Mouse (Mus musculus) liver, embryonic 12.5 days (tissue): ENCODE measurements at regions not wholly inside any gene's neighbourhood (a gene's known extent, or its start where the extent isn't known, plus 50 kb on each side); places are given as distances from the start of the nearest gene placed in this dataset.
"Not testable (repeated sequence)": the region's sequence is repeated elsewhere in the genome, so short reads cannot be mapped to it uniquely, and the experiment has no call there.

Experiments used
- ATAC-seq: fragments of 200-750 bp; cut with Nextera tagmentation; 2 replicates; pipeline ENCODE4 v1.8.0; 2017; ENCODE audit warnings: moderate number of reproducible peaks, mild to moderate bottlenecking, moderate library complexity
- H3K27ac ChIP-seq: fragments of 300-500 bp; sonication (generic); 2 replicates; pipeline ENCODE4 v1.5.1; 2016; ENCODE audit warnings: mild to moderate bottlenecking
- H3K27me3 ChIP-seq: fragments of 300-500 bp; sonication (generic); replicated peaks from 2 replicates; pipeline ENCODE4 v1.6.1; 2016; ENCODE audit warnings: mild to moderate bottlenecking, moderate library complexity
- H3K36me3 ChIP-seq: fragments of 300-500 bp; sonication (generic); 2 replicates; pipeline ENCODE4 v1.6.1; 2016; ENCODE audit warnings: mild to moderate bottlenecking, moderate library complexity
- H3K4me1 ChIP-seq: fragments of 300-500 bp; sonication (generic); 2 replicates; pipeline ENCODE4 v1.6.1; 2016
- H3K4me2 ChIP-seq: fragments of 300-500 bp; sonication (generic); 2 replicates; pipeline ENCODE4 v1.6.1; 2016; ENCODE audit warnings: mild to moderate bottlenecking, moderate library complexity
- H3K4me3 ChIP-seq: fragments of 300-500 bp; sonication (generic); 2 replicates; pipeline ENCODE4 v1.5.1; 2016; ENCODE audit warnings: mild to moderate bottlenecking, moderate library complexity
- H3K9ac ChIP-seq: fragments of 300-500 bp; sonication (generic); 2 replicates; pipeline ENCODE4 v1.6.1; 2016; ENCODE audit warnings: mild to moderate bottlenecking, moderate library complexity
- H3K9me3 ChIP-seq: fragments of 300-500 bp; sonication (generic); replicated peaks from 2 replicates; pipeline ENCODE4 v1.6.1; 2016; ENCODE audit warnings: mild to moderate bottlenecking, moderate library complexity
- WGBS: fragments of 180-500 bp; shearing (Covaris S2); methylation state at CpG from one replicate; pipeline ENCODE4 v1.1.7; 2016; ENCODE audit not compliant: insufficient replicate concordance; 5-methylcytosine and 5-hydroxymethylcytosine counted together

DNA sequence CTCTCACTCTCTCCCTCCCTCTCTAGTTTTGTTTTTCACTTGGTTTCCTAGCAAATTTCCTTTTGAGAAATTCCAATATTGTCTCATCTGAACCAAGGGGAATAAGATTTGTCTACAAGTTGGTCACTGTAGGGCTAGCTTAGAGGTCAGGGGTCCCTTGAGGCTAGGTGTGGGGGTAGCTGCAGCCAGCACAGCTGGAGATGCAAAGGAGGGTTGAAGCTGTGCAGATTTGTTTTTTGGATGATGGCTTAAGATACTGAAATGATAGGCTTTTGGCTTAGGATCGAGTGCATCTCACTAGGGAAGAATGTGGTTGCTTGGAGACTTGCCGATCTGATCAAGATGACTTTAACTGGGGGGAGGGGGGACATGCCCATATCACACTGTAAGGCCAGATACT, 88.3 kb upstream of the Tmem28 start:
- H3K36me3 ChIP-seq: no peaks in the 10 kb centered on the region
- 37% methylated on average over 2 of the region's 2 CpGs for WGBS
- H3K4me3 ChIP-seq: no peak overlapping the region
- H3K4me2 ChIP-seq: no peak overlapping the region
- no peak overlapping the region for H3K27ac ChIP-seq
- no peak for ATAC-seq
- H3K27me3 ChIP-seq: peaks cover 11% of the 10 kb centered on the region
- no peaks in the 10 kb centered on the region for H3K4me1 ChIP-seq
- H3K9ac ChIP-seq: no peak overlapping the region
- no peaks in the 10 kb centered on the region for H3K9me3 ChIP-seq

DNA sequence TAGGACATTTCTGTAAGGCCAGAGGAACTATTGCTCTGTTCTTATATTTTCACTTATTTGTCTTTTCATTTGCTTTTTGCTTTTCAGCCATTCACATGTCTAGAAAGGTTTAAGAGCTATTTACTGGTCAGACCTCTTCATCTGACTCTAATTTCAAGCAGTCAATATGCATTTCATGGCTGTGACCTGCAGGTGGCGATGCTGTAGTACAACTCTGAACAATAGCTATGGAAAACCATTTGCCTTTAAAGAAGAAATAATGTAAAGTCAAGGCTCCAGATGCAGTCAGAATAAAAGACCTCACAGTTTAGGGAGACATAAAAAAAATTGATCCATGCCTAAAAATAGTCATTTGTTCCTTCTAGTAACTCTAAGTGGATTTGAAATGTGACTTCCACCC, 95.7 kb upstream of the Tmem28 start:
- Histone ChIP-seq H3K9ac (no peak overlapping the region), H3K27ac (no peak overlapping the region), H3K4me2 (no peak overlapping the region), H3K4me3 (no peak overlapping the region), H3K4me1 (no peaks in the 10 kb centered on the region), H3K27me3 (peaks cover 9% of the 10 kb centered on the region; the same call in 1 of the 2 replicates), H3K36me3 (no peaks in the 10 kb centered on the region), H3K9me3 (no peaks in the 10 kb centered on the region)
- no peak for ATAC-seq
- WGBS: 4% methylated on average over 1 of the region's 1 CpGs

DNA sequence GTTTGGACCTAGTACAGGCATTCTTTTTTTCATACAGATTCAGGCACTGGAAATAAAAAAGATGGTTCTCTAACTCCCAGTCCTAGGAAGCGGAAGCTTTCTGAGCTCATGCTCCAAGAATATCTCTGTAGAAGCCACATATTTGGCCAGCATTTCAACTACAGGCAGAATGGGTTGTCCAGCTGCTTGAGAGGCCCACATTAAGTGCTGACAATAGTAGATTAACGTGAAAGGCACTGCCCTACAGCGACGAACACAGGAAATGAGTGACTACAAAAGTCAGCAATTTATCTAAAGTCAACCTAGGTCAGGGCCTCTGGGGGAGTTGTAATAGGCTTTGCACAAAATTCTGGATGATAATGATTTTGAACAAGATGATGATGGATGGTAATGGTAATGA, 125.5 kb upstream of the Tmem28 start:
- WGBS: 26% methylated on average over 4 of the region's 4 CpGs
- no peak overlapping the region for H3K9ac ChIP-seq
- ATAC-seq: no peak
- no peaks in the 10 kb centered on the region for H3K9me3 ChIP-seq
- no peak overlapping the region for H3K4me3 ChIP-seq
- H3K36me3 ChIP-seq: no peaks in the 10 kb centered on the region
- 0 out of 2 replicates have a peak, but pooled peaks cover 3% of the 10 kb centered on the region for H3K27me3 ChIP-seq
- H3K4me2 ChIP-seq: no peak overlapping the region
- no peaks in the 10 kb centered on the region for H3K4me1 ChIP-seq
- no peak overlapping the region for H3K27ac ChIP-seq

- H3K4me2 ChIP-seq: no peak overlapping the region
- H3K9ac ChIP-seq: no peak overlapping the region
- no peaks in the 10 kb centered on the region for H3K9me3 ChIP-seq
- 23% methylated on average over 4 of the region's 4 CpGs for WGBS
- no peak for ATAC-seq
- no peaks in the 10 kb centered on the region for H3K36me3 ChIP-seq
- H3K27ac ChIP-seq: no peak overlapping the region
- H3K27me3 ChIP-seq: 0 out of 2 replicates have a peak, but pooled peaks cover 3% of the 10 kb centered on the region
- H3K4me1 ChIP-seq: no peaks in the 10 kb centered on the region
- no peak overlapping the region for H3K4me3 ChIP-seq
Observed at GRCm38 (mm10) chrX:99690971-99691370, 129.8 kb upstream of the Tmem28 start.

DNA sequence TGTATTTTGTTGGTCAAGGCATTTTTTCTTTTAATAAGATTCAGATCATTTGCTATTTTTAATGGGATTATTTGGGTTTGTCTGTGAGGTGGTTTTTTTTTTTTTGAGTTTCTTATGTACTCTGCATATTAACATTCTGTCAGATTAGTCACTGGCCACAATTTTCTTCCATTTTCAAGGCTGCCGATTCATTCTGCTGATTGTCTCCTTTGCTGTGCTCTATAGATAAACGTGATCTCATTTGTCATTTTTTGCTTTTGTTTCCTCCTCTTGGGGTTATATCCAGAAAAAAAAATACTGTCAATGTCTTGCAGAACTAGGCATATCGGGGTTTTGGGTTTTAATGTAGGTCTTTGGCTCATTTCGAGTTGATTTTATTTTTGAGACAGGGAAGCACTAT, 131.1 kb upstream of the Tmem28 start:
- ATAC-seq: no peak
- H3K4me2 ChIP-seq: no peak overlapping the region
- H3K27ac ChIP-seq: no peak overlapping the region
- no peaks in the 10 kb centered on the region for H3K36me3 ChIP-seq
- no peak overlapping the region for H3K4me3 ChIP-seq
- no peaks in the 10 kb centered on the region for H3K4me1 ChIP-seq
- H3K9me3 ChIP-seq: no peaks in the 10 kb centered on the region
- 0 out of 2 replicates have a peak, but pooled peaks cover 3% of the 10 kb centered on the region for H3K27me3 ChIP-seq
- no peak overlapping the region for H3K9ac ChIP-seq
- 39% methylated on average over 4 of the region's 4 CpGs for WGBS

DNA sequence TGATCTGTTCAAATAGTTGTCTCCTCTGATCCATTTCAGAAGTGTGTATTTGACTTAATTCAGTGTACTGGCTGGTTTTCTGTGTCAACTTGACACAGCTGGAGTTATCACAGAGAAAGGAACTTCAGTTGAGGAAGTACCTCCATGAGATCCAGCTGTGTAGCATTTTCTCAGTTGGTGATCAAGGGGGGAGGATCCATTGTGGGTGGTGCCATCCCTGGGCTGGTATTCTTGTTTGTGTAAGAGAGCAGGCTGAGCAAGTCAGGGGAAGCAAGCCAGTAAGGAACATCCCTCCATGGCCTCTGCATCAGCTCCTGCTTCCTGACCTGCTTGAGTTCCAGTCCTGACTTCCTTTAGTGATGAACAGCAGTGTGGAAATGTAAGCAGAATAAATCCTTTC, 138.3 kb upstream of the Tmem28 start:
- ATAC-seq, H3K27me3 ChIP-seq, H3K9me3 ChIP-seq, H3K36me3 ChIP-seq, H3K27ac ChIP-seq, H3K9ac ChIP-seq, H3K4me3 ChIP-seq, H3K4me2 ChIP-seq, H3K4me1 ChIP-seq: not testable (repeated sequence)

GRCm38 (mm10) chrX:99667596-99667995, 153.2 kb upstream of the Tmem28 start:
- H3K4me1 ChIP-seq: no peaks in the 10 kb centered on the region
- WGBS: 62% methylated on average over 2 of the region's 2 CpGs
- no peaks in the 10 kb centered on the region for H3K36me3 ChIP-seq
- ATAC-seq: no peak
- H3K4me3 ChIP-seq: no peak overlapping the region
- H3K27ac ChIP-seq: no peak overlapping the region
- no peak overlapping the region for H3K9ac ChIP-seq
- no peaks in the 10 kb centered on the region for H3K9me3 ChIP-seq
- no peak overlapping the region for H3K4me2 ChIP-seq
- H3K27me3 ChIP-seq: peaks cover 49% of the 10 kb centered on the region

GRCm38 (mm10) chrX:99662566-99662965, 158.3 kb upstream of the Tmem28 start:
- no peak overlapping the region for H3K27ac ChIP-seq
- H3K4me2 ChIP-seq: no peak overlapping the region
- no peak for ATAC-seq
- no peak overlapping the region for H3K4me3 ChIP-seq
- H3K9me3 ChIP-seq: no peaks in the 10 kb centered on the region
- H3K27me3 ChIP-seq: peaks cover 73% of the 10 kb centered on the region
- WGBS: 69% methylated on average over 3 of the region's 3 CpGs
- no peaks in the 10 kb centered on the region for H3K36me3 ChIP-seq
- H3K9ac ChIP-seq: no peak overlapping the region
- H3K4me1 ChIP-seq: no peaks in the 10 kb centered on the region

- H3K4me2 ChIP-seq: no peak overlapping the region
- H3K4me3 ChIP-seq: no peak overlapping the region
- H3K27ac ChIP-seq: no peak overlapping the region
- H3K36me3 ChIP-seq: no peaks in the 10 kb centered on the region
- H3K4me1 ChIP-seq: no peaks in the 10 kb centered on the region
- ATAC-seq: no peak
- H3K9me3 ChIP-seq: no peaks in the 10 kb centered on the region
- 51% methylated on average over 6 of the region's 8 CpGs for WGBS
- no peak overlapping the region for H3K9ac ChIP-seq
- H3K27me3 ChIP-seq: peaks cover 86% of the 10 kb centered on the region
Observed at GRCm38 (mm10) chrX:99659496-99660140, 161.2 kb upstream of the Tmem28 start.

- no peak overlapping the region for H3K27ac ChIP-seq
- H3K9me3 ChIP-seq: no peaks in the 10 kb centered on the region
- no peaks in the 10 kb centered on the region for H3K4me1 ChIP-seq
- H3K4me2 ChIP-seq: no peak overlapping the region
- no peak overlapping the region for H3K9ac ChIP-seq
- no peaks in the 10 kb centered on the region for H3K36me3 ChIP-seq
- peaks cover 71% of the 10 kb centered on the region for H3K27me3 ChIP-seq
- no peak overlapping the region for H3K4me3 ChIP-seq
- WGBS: 22% methylated on average over 8 of the region's 8 CpGs
- no peak for ATAC-seq
Observed at GRCm38 (mm10) chrX:99657790-99658451, 162.9 kb upstream of the Tmem28 start.

DNA sequence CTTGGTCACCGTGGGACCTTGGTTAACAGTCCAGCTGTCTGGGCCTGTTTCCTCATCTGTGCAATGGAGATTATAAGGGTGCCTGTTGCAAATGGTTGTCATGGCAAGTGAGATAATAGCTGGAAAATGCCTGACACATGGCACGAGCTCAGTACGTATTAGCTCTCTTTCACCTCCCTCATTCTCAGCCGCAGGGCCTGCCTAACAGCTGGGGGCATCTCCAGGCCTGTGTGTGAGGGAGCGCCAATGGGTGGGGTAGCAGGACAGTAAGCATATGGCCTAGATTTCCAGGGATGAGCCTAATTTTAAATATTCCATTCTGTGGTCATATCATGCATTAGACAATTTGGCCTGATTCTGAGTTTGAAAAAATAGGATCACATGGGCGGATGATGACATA, 163.8 kb upstream of the Tmem28 start:
- Histone ChIP-seq H3K4me1 (no peaks in the 10 kb centered on the region), H3K9me3 (no peaks in the 10 kb centered on the region), H3K4me2 (no peak overlapping the region), H3K36me3 (no peaks in the 10 kb centered on the region), H3K27me3 (peaks cover 62% of the 10 kb centered on the region), H3K27ac (no peak overlapping the region), H3K4me3 (no peak overlapping the region), H3K9ac (no peak overlapping the region)
- 57% methylated on average over 6 of the region's 6 CpGs for WGBS
- ATAC-seq: no peak

DNA sequence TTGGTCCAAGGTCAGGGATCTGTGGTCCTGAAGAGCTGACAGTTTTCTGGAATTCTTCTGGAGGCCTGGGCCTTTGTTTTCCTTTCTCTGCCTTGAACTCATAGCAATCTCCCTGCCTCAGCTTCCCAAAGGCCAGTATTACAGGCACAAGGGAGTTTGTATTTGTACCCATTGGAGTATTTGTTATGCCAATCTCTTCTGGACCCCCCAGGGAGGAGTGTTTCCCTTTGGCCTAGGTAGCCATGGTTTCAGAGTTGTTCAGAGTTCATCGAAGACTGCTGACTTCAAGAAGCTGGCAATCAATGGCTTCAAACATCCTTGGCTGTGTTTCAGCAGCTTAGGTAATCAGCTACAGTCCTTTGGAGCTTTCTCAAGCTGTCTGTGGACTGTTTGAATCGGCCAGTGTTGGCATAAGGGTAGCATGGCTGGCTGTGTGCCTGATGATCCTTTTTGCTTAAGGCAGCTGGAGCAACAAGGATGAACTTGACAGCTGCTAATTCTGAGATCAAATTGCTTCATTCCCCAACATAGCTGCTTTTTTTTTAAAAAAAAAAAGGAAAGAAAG, 161.2 kb upstream of the Pja1 start:
- H3K9me3 ChIP-seq: no peaks in the 10 kb centered on the region
- 45% methylated on average over 2 of the region's 2 CpGs for WGBS
- H3K4me2 ChIP-seq: no peak overlapping the region
- H3K4me3 ChIP-seq: no peak overlapping the region
- no peak overlapping the region for H3K27ac ChIP-seq
- no peak for ATAC-seq
- H3K4me1 ChIP-seq: no peaks in the 10 kb centered on the region
- no peaks in the 10 kb centered on the region for H3K36me3 ChIP-seq
- no peak overlapping the region for H3K9ac ChIP-seq
- peaks cover 38% of the 10 kb centered on the region for H3K27me3 ChIP-seq
